8 mouse cellular contexts compared by ENCODE assay signal in the genomic region with DNA sequence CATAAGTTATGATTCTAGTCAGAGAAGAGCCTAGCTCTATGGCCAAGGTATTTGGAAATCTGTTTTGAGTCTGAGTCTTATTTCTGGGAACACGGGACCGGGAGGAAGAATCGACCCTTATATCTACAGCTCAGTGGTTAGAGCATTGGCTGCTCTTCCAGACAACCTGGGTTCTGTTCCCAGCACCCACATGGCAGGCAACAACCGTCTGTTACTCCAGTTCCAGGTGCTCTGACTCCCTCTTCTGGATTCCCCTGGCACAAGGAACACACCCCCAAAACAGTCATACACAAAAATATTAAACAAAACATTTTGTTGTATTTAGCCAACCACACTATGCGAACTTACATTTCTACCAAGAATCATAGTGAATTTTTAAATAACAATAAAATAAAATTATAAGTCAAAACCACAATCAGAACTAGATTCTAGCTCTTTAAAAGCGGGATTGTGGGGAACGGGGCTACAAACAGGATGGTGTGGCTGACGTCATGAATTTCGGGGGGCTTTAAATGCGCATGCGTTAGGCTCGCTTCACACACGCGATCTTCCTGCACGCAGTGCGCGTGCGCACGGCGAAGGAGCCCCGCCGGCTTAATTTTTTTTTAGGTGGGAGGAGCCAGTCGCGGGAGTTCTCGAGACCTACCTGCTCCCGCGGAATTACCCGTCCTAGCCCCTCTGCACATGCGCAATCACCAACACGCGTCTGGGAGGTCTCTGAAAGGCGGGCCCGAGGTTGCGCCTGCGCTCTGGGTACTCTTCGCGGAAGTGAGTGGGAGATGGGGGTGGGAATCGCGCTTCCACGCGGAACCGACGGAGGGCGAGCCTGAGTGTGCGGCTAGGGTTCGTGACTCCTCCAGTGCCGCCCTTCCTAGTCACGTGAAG. TPM values are rescaled to one million over a fixed set of nuclear protein-coding genes. Genes with fewer than 3 reads are reported as not detected.
A peak's percentile ranks its signal among the peaks of the same experiment; 100 is the strongest.
DNase-seq lines count a peak whose midpoint lies in the region; ATAC-seq and TF ChIP-seq lines count a peak whose summit lies in the region.

No protein-coding gene starts in this region.

- peaks cover 25% of the 10 kb centered on the region for H3K4me1 ChIP-seq in G1E (ENCODE audit: insufficient read depth, low read depth, low read length)
- peaks cover 5% of the 10 kb centered on the region; the same call in 1 of the 2 replicates for H3K4me1 ChIP-seq in forebrain, embryonic 16.5 days (replicated peaks; ENCODE audit: control insufficient read depth, insufficient read depth, low read length)
- peaks cover 2% of the 10 kb centered on the region; the same call in 1 of the 2 replicates for H3K4me1 ChIP-seq in lung, embryonic 14.5 days (ENCODE audit: insufficient read depth)
- H3K4me1 ChIP-seq in olfactory bulb, adult 2 months (ENCODE audit: control insufficient read depth, insufficient read depth, low read length), result no peaks in the 10 kb centered on the region
- H3K4me1 ChIP-seq in thymus, adult 2 months (replicated peaks; ENCODE audit: control insufficient read depth, insufficient read depth, low read length), result peaks cover 10% of the 10 kb centered on the region

- intact Hi-C loops in heart, postnatal 36 days (cut with DNase I), result no loop called here

- H3K9me3 ChIP-seq in G1E (replicated peaks), result no peaks in the 10 kb centered on the region
- peaks cover 3% of the 10 kb centered on the region; the same call in 1 of the 2 replicates for H3K9me3 ChIP-seq in forebrain, embryonic 16.5 days (ENCODE audit: control insufficient read depth, low read length)
- no peaks in the 10 kb centered on the region for H3K9me3 ChIP-seq in lung, embryonic 14.5 days (ENCODE audit: low read depth, low read length)

- WGBS in forebrain, embryonic 16.5 days, result 7% methylated on average over 48 of the region's 48 CpGs
- 8% methylated on average over 48 of the region's 48 CpGs for WGBS in lung, embryonic 14.5 days
- WGBS in olfactory bulb, adult 2 months, result 8% methylated on average over 48 of the region's 48 CpGs
- WGBS in thymus, adult 2 months, result 8% methylated on average over 48 of the region's 48 CpGs

- H3K9ac ChIP-seq in forebrain, embryonic 16.5 days (replicated peaks; ENCODE audit: low read depth, low read length), result peak overlapping the region; percentile 57
- peak overlapping the region; percentile 53 for H3K9ac ChIP-seq in lung, embryonic 14.5 days

- peak overlapping the region; percentile 49 for H3K4me2 ChIP-seq in forebrain, embryonic 16.5 days (ENCODE audit: low read length)
- H3K4me2 ChIP-seq in lung, embryonic 14.5 days, result peak overlapping the region; percentile 63

- H3K36me3 ChIP-seq in G1E (replicated peaks), result no peaks in the 10 kb centered on the region
- no peaks in the 10 kb centered on the region for H3K36me3 ChIP-seq in forebrain, embryonic 16.5 days (ENCODE audit: control insufficient read depth, insufficient read depth)
- H3K36me3 ChIP-seq in lung, embryonic 14.5 days (ENCODE audit: insufficient read depth), result no peaks in the 10 kb centered on the region
- no peaks in the 10 kb centered on the region for H3K36me3 ChIP-seq in thymus, adult 2 months (ENCODE audit: control insufficient read depth, insufficient read depth, low read length)

- peaks cover 3% of the 10 kb centered on the region; the same call in 1 of the 2 replicates for H3K27me3 ChIP-seq in G1E (ENCODE audit: insufficient read depth, low read length)
- H3K27me3 ChIP-seq in forebrain, embryonic 16.5 days (replicated peaks; ENCODE audit: control insufficient read depth, insufficient read depth, low read length), result no peaks in the 10 kb centered on the region
- no peaks in the 10 kb centered on the region for H3K27me3 ChIP-seq in lung, embryonic 14.5 days (ENCODE audit: insufficient read depth, low read length)
- no peaks in the 10 kb centered on the region for H3K27me3 ChIP-seq in thymus, adult 2 months (ENCODE audit: control insufficient read depth, insufficient read depth, low read length)

- H3K27ac ChIP-seq in forebrain, embryonic 16.5 days (ENCODE audit: low read length), result peak overlapping the region; percentile 56
- H3K27ac ChIP-seq in layer of hippocampus, adult 2 months, result peak overlapping the region; percentile 92
- peak overlapping the region; percentile 44; the same call in 1 of the 2 replicates for H3K27ac ChIP-seq in lung, embryonic 14.5 days (ENCODE audit: low read depth)
- peak overlapping the region; percentile 31; the same call in 1 of the 2 replicates for H3K27ac ChIP-seq in olfactory bulb, adult 2 months (ENCODE audit: insufficient read depth, low read depth, low read length)
- no peak overlapping the region for H3K27ac ChIP-seq in thymus, adult 2 months (ENCODE audit: control insufficient read depth, insufficient read depth, low read length)

- peak; percentile 86 for DNase-seq in G1E (ENCODE audit: low spot score)
- DNase-seq in cerebellum, adult 18-20 months, result peak; percentile 99 to 100
- peak; percentile 96 to 98 for DNase-seq in heart, postnatal 36 days
- peak; percentile 99 to 100 for DNase-seq in layer of hippocampus, adult 2 months (ENCODE audit: low spot score in 2 of 2)
- DNase-seq in lung, embryonic 14.5 days, result peak; percentile 100
- peak; percentile 99 for DNase-seq in thymus, adult 2 months

- TF ChIP-seq POLR2A in olfactory bulb, adult 2 months (IDR thresholded peaks at IDR 0.05; ENCODE audit: insufficient read depth, low read depth, low read length), result peak; percentile 62; the same call in 1 of the 2 replicates
- peak; percentile 74 for TF ChIP-seq POLR2A in thymus, adult 2 months (IDR thresholded peaks at IDR 0.05; ENCODE audit: control insufficient read depth, extremely low read depth, insufficient read depth, low read length, poor library complexity)

- peak overlapping the region; percentile 66 for H3K4me3 ChIP-seq in G1E (ENCODE audit: low read depth, low read length)
- peak overlapping the region; percentile 51 for H3K4me3 ChIP-seq in forebrain, embryonic 16.5 days (replicated peaks; ENCODE audit: low read length)
- H3K4me3 ChIP-seq in layer of hippocampus, adult 2 months, result peak overlapping the region; percentile 70
- H3K4me3 ChIP-seq in lung, embryonic 14.5 days (ENCODE audit: low read depth, low read length), result peak overlapping the region; percentile 38
- peak overlapping the region; percentile 40 for H3K4me3 ChIP-seq in olfactory bulb, adult 2 months (ENCODE audit: insufficient read depth, low read depth, low read length)
- H3K4me3 ChIP-seq in thymus, adult 2 months (ENCODE audit: control insufficient read depth, insufficient read depth, low read length), result peak overlapping the region; percentile 16; the same call in 1 of the 2 replicates

- ATAC-seq in G1E (ENCODE audit: extremely low read depth, insufficient number of reproducible peaks, low FRiP score, poor library complexity, severe bottlenecking), result peak; percentile 94
- peak; percentile 94 for ATAC-seq in forebrain, embryonic 16.5 days
- ATAC-seq in lung, embryonic 14.5 days (ENCODE audit: insufficient read depth), result peak; percentile 94

- no peak for TF ChIP-seq CTCF in G1E (IDR thresholded peaks at IDR 0.05; ENCODE audit: low read depth, low read length)
- TF ChIP-seq CTCF in layer of hippocampus, adult 2 months (conservative IDR thresholded peaks at IDR 0.05), result peak; percentile 69
- TF ChIP-seq CTCF in lung, embryonic 14.5 days (IDR thresholded peaks at IDR 0.05; ENCODE audit: low read depth), result peak; percentile 67
- no peak for TF ChIP-seq CTCF in olfactory bulb, adult 2 months (IDR thresholded peaks at IDR 0.05; ENCODE audit: insufficient read depth, low read depth, low read length)
- TF ChIP-seq CTCF in thymus, adult 2 months (IDR thresholded peaks at IDR 0.05; ENCODE audit: borderline replicate concordance, control insufficient read depth, extremely low read depth, insufficient read depth, low read length, poor library complexity), result peak; percentile 76

RNA-seq across cellular contexts. Expression of gene Tmem120b, which starts 10.6 kb away (rescaled TPM):
- 2.3 TPM in 1 of 2 replicates, not detected in the other for total RNA-seq in G1E (2014; fragmentation: Nextera tagmentation)
- 0.93 and 1.3 TPM in 2 replicates for total RNA-seq in G1E (2017)
- 0.53 and 0.59 TPM in 2 replicates for polyA plus RNA-seq in G1E (2012)
- polyA plus RNA-seq in forebrain, embryonic 16.5 days (2015; fragmentation: Nextera tagmentation; extraction: Ambion mirVana), result 18.6 and 19.3 TPM in 2 replicates
- 10 to 100 TPM in 1 of 2 experiments, 1 to 10 TPM in 1; 7.3 to 10.7 TPM for total RNA-seq in heart, postnatal 36 days (2021)
- 10 to 100 TPM; 17.8 to 19.6 TPM for total RNA-seq in layer of hippocampus, adult 2 months (2021)
- 8.2 and 10.0 TPM in 2 replicates for polyA plus RNA-seq in lung, embryonic 14.5 days (2014; fragmentation: Nextera tagmentation; extraction: Ambion mirVana)
- not detected in 2 replicates for polyA plus RNA-seq in olfactory bulb, adult 2 months (2012; ENCODE audit: insufficient read depth, insufficient read length, low replicate concordance, missing spikeins)
- polyA plus RNA-seq in thymus, adult 2 months (2012; rRNA removed), result 43.6 and 45.7 TPM in 2 replicates

RNA-seq across cellular contexts. Expression of gene Morn3, which starts 10.8 kb away (rescaled TPM):
- total RNA-seq in G1E (2014; fragmentation: Nextera tagmentation), result not detected in 2 replicates
- total RNA-seq in G1E (2017), result 0.23 TPM in 1 of 2 replicates, not detected in the other
- polyA plus RNA-seq in G1E (2012), result not detected in 2 replicates
- polyA plus RNA-seq in forebrain, embryonic 16.5 days (2015; fragmentation: Nextera tagmentation; extraction: Ambion mirVana), result 1.7 TPM in 1 of 2 replicates, not detected in the other
- total RNA-seq in heart, postnatal 36 days (2021), result not detected
- not detected for total RNA-seq in layer of hippocampus, adult 2 months (2021)
- polyA plus RNA-seq in lung, embryonic 14.5 days (2014; fragmentation: Nextera tagmentation; extraction: Ambion mirVana), result 0.72 TPM in 1 of 2 replicates, not detected in the other
- not detected in 2 replicates for polyA plus RNA-seq in olfactory bulb, adult 2 months (2012; ENCODE audit: insufficient read depth, insufficient read length, low replicate concordance, missing spikeins)
- polyA plus RNA-seq in thymus, adult 2 months (2012; rRNA removed), result 0.15 TPM in 1 of 2 replicates, not detected in the other

RNA-seq across cellular contexts. Expression of gene Orai1, which starts 42.7 kb away (rescaled TPM):
- 16.0 and 18.8 TPM in 2 replicates for total RNA-seq in G1E (2014; fragmentation: Nextera tagmentation)
- 7.1 and 10.2 TPM in 2 replicates for total RNA-seq in G1E (2017)
- 16.4 and 18.1 TPM in 2 replicates for polyA plus RNA-seq in G1E (2012)
- 13.0 and 13.8 TPM in 2 replicates for polyA plus RNA-seq in forebrain, embryonic 16.5 days (2015; fragmentation: Nextera tagmentation; extraction: Ambion mirVana)
- total RNA-seq in heart, postnatal 36 days (2021), result 10 to 100 TPM; 16.7 to 19.3 TPM
- 10 to 100 TPM; 11.0 to 13.5 TPM for total RNA-seq in layer of hippocampus, adult 2 months (2021)
- 16.8 and 18.2 TPM in 2 replicates for polyA plus RNA-seq in lung, embryonic 14.5 days (2014; fragmentation: Nextera tagmentation; extraction: Ambion mirVana)
- not detected in 2 replicates for polyA plus RNA-seq in olfactory bulb, adult 2 months (2012; ENCODE audit: insufficient read depth, insufficient read length, low replicate concordance, missing spikeins)
- 76.9 and 87.4 TPM in 2 replicates for polyA plus RNA-seq in thymus, adult 2 months (2012; rRNA removed)

Comparison
In these comparisons a context has a peak if more than half of its experiments do, and no peak if none do; other contexts are left out.
1. H3K4me3 ChIP-seq: peak in every context shown above with its lines; median percentile 70 in layer of hippocampus, adult 2 months; 66 in G1E; 51 in forebrain, embryonic 16.5 days; 40 in olfactory bulb, adult 2 months; 38 in lung, embryonic 14.5 days; 16 in thymus, adult 2 months.
2. CTCF ChIP-seq: peak in layer of hippocampus, adult 2 months (single experiment), lung, embryonic 14.5 days (single experiment) and thymus, adult 2 months (single experiment); none in G1E (single experiment) and olfactory bulb, adult 2 months (single experiment).
3. RNA of gene Orai1, which starts 42.7 kb away (polyA plus RNA-seq): 76.9 to 87.4 TPM in thymus, adult 2 months, 16.4 to 18.1 TPM in G1E, 16.8 to 18.2 TPM in lung, embryonic 14.5 days and 13.0 to 13.8 TPM in forebrain, embryonic 16.5 days; not detected in olfactory bulb, adult 2 months; every median in the first group is over 10 times any median in the second.
4. Peak in every context shown above with its lines, with median percentiles within 50 percentile points of each other: ATAC-seq and DNase-seq.